Mouse (Mus musculus): ENCODE measurements around the gene Wdr90.

Gene Wdr90

DNA sequence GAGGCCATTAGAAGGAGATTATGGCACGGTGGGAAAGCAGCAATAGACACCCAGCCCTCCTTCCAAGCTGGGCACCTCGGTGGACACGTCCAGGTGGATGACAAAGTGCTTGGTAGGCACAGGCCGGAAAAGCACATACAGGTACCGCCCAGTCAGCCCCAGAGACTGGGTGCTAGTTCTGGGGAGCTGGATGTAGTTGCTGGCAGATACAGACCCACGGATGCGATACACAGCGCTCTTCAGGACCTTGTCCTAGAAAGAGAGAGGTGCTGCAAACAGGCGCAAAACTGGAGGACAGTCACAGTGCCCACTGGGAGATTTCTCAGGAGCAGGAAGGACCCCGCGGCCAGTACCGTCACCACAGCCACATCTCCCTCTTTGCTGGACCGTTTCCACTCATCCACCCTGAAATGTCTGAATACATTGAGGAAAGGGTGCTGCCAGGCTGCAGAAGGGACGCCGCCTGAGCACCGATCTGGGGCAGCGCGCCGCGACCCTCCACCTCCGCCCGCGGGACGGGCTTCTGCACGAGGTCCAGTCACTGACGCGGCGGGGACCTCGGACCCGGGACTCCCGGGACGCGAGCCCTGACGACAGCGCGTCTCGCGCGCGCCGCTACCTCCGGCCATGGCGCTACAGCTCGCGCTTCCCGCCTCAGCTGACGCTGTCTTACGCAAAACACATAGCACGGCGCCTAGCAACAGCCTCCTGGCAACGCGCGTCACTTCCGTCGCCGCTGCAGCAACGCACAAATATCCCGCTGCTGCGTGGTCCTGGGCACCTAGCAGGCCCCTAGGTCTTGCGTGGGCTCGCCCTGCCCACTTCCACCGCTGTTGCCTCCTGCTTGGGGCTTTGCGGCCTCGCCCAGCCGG lies at the start of gene Wdr90:
Gene Wdr90 (minus strand): TSS at position 670 of the 872 bp plus-strand sequence.
- peak; percentile 89 to 90 for DNase-seq

DNA sequence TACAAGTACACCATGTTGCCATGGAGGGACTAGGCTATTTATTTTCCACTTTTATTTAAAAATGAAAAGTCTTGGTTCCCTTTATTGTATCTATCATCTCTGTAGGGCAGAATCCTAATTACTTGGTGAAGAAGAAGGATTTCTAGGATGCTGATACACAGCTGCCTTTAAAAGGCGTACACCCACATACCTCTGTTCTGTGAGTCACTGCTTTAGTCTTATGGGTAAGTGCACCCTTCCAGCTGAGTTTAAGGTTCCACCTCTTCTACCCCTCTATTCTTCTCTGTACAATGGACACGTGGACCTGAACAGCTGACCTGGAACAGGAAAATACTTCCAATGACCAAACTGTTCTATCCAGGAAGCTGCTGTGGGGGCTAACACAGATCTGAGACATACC lies 46.3 kb upstream of the Wdr90 start:
- no peak for DNase-seq

DNA sequence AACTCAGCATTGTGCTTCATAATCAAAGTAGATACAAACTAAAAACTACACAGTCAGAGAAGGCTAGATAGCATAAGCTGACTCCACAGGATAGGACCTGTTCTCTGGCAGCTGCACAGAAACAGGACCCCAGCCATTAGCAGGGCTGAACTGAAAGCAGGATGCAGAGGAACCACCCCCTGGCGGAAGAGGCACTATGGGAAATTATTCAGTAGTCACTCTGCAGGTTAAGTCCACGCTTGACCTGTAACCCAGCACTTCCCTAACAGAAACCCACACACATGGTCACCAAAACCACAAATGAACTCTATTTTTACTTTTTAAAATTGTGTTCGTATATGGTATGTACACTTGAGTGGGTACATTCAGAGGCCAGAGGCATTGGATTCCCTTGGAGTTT lies 41.8 kb upstream of the Wdr90 start:
- DNase-seq, result peak; percentile 32 to 42

GRCm38 (mm10) chr17:25900193-25900592 lies 38.9 kb upstream of the Wdr90 start:
- DNase-seq, result no peak

DNA sequence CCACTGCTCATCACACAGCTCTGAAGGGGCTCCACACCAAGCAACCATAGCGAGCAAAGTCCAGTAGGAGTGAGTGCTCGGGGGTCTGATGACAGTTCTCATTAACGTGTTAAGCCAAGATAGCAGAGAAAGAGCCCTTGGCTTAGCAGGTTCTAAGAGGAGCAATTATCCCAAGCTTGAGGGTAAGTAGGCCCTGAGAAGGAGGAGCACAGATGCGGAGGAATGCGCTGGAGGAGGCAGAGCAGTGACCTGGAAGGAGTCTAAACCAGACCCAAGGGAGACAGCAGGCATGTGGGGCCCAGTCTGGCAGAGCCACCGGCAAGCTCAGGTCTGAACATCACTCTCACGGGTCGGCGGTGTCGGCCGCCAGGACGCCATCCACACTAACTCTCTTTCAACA lies 34.6 kb upstream of the Wdr90 start:
- no peak for DNase-seq

- DNase-seq, result no peak
Measured at GRCm38 (mm10) chr17:25895415-25895814, 34.1 kb upstream of the Wdr90 start.

DNA sequence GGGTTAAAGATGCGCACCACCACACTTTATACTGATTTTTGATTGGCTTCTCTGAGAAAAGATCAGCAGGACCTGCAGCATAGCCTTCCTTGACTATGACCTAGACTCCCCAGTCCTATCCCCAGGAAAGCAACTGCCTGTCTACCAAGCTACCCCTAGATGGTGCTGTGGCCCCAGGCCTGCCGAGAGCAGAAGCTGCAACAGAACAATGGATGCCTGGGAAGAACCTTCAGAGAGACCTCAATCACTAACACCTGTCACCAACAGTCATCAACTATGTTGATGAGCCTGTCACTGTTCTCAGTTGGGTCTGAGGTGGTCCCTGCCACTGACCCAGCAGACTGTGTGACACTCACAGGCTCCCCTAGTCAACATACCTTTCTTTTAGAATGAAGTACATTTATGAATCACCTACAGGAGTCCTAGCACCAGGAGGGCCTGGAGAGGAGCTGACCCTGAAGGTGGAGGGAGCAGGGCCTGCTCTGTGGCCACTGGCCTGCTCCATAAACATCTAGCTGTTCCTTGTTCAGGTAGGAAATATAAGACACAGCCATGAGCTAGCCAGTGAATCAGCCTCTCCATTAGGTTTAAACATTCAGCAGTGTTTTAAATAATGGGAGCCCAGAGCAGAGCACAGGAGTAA lies 32.8 kb upstream of the Wdr90 start:
- DNase-seq, result peak; percentile 82 to 84

DNA sequence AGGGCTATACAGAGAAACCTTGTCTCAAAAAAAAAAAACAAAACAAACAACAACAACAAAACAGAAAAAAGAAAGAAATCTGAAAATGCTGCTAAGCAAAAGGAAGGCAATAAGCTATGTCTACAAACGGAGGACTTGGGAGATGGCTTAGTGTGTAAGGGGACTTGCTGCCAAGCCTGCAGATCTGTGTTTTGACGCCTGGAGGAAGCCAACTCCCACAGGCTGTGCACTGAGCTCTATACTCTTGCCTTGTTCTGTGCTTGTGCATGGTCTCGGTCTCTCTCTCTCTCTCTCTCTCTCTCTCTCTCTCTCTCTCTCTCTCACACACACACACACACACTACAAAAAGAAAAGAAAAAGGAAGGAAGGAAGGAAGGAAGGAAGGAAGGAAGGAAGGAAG lies 27.5 kb upstream of the Wdr90 start:
- DNase-seq, result no peak

DNA sequence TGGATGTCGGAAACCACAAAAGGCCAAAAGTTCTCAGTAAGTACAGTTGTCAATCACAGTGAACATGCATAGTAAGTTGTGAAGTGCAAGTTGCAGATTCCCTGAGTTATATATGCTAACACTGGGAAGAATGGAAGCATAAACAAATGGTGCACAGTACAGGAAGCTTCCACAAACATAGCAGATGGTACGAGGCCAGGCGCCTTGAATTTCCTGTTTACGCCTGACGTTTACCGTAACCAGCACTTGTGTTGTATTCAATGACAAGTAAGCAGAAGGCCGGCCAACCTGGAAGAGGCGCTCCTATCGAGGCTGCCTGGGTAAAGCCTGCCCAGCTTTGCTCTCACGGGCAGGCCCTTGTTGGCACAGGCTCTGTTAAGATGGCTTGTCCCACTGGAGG lies 26.2 kb upstream of the Wdr90 start:
- no peak for DNase-seq

- no peak for DNase-seq
Measured at GRCm38 (mm10) chr17:25886806-25887205, 25.5 kb upstream of the Wdr90 start.

DNA sequence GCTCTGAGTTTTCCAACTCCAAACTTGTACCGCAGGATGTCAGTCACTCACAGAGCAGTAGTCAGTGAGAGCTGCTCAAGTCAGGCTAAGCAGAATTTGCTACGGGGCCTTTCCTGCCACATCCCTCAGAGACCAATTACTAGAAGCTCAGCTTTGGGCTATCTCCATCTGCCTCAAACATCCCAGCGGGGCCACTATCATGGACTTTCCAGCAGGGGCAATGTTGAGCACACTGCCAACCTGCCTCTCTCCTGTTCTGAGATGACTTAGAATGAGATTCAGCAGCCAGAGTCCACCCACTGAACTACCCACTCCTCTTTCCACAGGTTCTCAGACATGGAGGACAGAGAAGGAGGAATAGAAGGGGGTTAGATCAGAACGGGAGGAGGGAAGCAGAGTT lies 24.3 kb upstream of the Wdr90 start:
- DNase-seq, result peak; percentile 30 to 32

DNA sequence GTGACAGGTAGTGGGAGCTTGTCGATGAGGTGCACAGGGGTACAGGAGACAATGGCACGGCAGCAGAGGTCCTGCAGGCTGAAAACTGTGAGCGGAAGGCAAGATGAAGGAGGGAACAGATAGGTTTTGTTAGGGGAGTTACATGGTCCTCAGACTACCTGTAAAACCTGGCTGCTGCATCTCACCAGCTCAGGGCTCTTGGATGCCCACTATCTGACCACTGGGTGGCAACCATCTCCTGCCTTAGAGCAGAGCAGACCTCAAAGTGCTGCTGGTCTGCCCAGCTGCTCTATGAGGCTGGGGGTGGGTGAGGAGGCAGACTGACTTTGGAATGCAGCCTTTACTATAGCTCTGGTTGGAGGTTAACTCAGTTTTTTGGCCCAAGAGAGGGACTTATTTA lies 22.5 kb upstream of the Wdr90 start:
- DNase-seq, result no peak

DNA sequence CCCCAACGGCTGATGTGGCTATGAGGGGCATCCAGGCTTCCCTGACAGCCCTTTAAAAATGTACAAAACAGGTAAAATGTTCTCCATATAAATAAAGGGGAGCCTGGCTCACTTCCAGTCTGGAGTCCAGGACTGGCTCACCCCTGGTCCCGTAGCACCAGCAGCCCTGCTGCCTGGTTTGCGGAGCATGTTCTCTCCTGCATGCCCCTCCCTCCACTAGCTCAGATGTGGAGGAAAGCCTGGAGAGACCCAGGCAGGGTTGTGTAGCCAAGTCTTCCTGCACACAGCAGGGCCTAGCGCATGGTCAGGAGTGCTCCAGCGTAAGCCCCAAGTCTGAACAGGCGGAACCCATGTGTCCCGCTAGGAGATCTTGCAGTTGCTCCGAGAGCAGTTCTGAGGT lies 22.0 kb upstream of the Wdr90 start:
- DNase-seq, result no peak

- DNase-seq, result no peak
Measured at GRCm38 (mm10) chr17:25882306-25882705, 21.0 kb upstream of the Wdr90 start.

- DNase-seq, result no peak
Measured at GRCm38 (mm10) chr17:25881691-25882090, 20.4 kb upstream of the Wdr90 start.

GRCm38 (mm10) chr17:25880913-25881641 lies 19.8 kb upstream of the Wdr90 start:
- no peak for DNase-seq

GRCm38 (mm10) chr17:25880196-25880910 lies 19.1 kb upstream of the Wdr90 start, which contains the start of gene Wfikkn1:
Gene Wfikkn1 (minus strand): TSS chr17:25880858.
- DNase-seq, result no peak

DNA sequence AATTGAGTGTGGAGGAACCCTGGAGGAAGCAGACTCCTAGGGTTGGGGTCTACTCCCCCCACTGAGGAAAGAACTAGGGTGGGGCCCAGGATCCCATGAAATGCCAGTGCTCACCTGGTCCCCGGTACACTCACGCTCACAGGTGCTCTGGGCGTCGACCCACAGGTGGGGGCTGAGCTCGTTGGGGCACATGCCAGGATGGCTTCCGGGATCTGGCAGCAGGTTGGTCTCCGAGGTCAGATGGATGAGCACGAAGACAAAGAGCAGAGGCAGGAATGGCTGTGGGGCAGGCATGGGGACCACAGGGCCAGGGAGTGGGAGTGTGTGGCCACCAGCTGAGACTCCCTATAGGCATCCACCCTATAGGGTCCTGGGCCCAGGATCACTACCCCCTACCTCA lies 18.4 kb upstream of the Wdr90 start:
- DNase-seq, result no peak

DNA sequence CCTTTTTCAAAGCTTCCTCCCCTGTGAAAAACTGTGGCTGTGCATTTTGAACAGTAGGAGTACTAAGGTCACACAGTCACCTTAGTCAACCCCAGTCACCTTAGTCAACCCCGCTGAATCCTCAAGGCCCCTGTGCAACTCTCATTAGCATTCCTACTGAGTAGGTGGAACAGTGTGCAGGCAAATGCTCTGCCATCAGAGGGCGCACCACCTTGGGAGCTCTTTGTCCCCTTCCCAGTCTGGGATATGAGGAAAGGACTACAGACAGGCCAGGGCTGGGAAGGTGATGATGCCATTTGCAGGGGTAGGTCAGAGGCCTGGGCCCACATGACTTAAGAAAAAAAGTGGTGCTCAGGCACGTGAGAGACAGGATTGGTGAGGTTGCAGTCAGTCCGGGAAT lies 18.0 kb upstream of the Wdr90 start:
- DNase-seq, result no peak

DNA sequence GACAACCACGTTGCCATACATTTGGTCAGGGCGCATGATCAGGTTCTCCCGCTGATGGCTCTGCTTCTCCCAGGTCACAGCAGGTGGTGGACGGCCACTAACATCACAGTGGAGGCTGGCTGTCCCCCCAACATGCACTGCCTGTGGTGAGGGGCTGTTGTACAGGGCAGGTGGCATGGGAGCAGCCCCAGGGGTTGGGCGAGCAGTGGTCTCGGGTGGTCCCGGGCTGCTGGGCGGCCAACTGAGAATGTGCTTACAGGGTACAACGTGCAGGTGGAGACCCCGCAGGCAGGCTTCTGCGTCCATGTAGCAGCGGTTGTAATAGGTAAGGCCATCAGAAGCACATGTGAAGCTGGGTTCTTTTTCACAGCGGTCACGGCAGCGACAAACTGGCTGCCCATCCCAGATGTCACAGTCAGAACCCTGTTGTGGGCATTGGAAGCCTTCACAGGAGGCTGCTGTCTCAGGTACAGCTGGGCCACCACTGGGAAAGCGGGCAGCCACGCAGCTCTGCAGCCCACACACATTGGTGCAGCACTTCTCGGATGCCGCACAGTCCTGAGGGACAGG lies 17.4 kb upstream of the Wdr90 start:
- DNase-seq, result no peak

DNA sequence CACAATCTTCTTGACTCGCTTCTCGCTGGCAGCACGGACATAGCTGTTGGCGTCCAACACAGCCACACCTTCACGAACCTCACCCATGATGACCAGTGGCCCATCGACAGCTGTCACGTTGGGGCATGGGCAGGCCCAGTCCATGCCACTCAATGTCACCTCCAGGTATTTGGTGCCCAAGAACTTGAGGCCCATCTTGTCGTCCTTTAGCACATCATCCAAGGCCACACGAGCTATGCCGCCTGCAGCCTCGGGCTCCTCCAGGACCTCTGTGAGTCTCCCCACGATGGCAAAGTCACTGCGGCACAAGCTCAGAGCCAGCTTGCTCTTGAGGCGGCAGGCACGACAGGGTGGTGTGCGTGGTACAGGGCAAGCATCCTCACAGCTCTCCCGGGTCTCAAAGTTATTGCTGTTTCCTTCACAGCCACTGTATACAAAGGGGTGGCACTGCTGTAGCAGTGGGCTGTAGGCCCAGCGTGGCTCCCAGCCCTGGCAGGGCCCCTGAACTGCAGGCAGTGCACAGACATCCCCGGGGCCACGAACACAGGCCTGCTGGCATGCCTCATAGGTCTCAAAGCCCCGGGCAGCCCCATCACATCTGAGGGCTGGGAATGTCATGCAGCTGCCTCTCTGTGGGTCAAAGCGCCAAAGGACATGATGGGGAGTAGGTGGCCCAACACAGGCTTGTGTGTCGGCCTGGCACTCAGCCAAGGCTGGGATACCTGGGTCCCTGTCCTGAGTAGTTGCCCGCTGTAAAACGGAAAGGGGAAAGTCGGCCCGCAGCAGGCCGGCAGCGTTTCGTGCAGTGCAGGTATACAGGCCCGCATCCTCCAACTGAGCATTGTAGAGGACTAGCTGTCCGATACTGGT lies 16.7 kb upstream of the Wdr90 start:
- DNase-seq, result no peak

- no peak for DNase-seq
Measured at GRCm38 (mm10) chr17:25877025-25877424, 15.7 kb upstream of the Wdr90 start.

Measured in B cell, adult 2 months (primary cell).